Comparison of ENCODE assay signal across 9 mouse cellular contexts in genomic region chr9:51727960-51728359, GRCm38 (mm10). TPM values are rescaled to one million over a fixed set of nuclear protein-coding genes. Genes with fewer than 3 reads are reported as not detected.
DNase-seq lines count a peak whose midpoint lies in the region; ATAC-seq lines count a peak whose summit lies in the region.
"Had no signal": no experiment of that assay in that cellular context is flagged by ENCODE, and none has a peak within 500 bp of the region (broad histone marks: within the 10 kb centered on the region; RNA-seq: fewer than 3 reads in every experiment).

No protein-coding gene starts in this region.

- H3K36me3 ChIP-seq in forebrain, embryonic 13.5 days (ENCODE audit: poor library complexity, severe bottlenecking): no peaks in the 10 kb centered on the region
- H3K36me3 ChIP-seq: liver, embryonic 13.5 days had no signal

- H3K9me3 ChIP-seq in forebrain, embryonic 13.5 days (replicated peaks): no peaks in the 10 kb centered on the region
- H3K9me3 ChIP-seq: liver, embryonic 13.5 days had no signal

- no peak overlapping the region for H3K27ac ChIP-seq in forebrain, embryonic 13.5 days
- H3K27ac ChIP-seq: liver, embryonic 13.5 days had no signal

- H3K9ac ChIP-seq in forebrain, embryonic 13.5 days: no peak overlapping the region
- H3K9ac ChIP-seq: liver, embryonic 13.5 days had no signal

- H3K4me1 ChIP-seq in forebrain, embryonic 13.5 days: no peaks in the 10 kb centered on the region
- H3K4me1 ChIP-seq: liver, embryonic 13.5 days had no signal

- 61% methylated on average over 6 of the region's 6 CpGs for WGBS in forebrain, embryonic 13.5 days

- H3K4me2 ChIP-seq in forebrain, embryonic 13.5 days: no peak overlapping the region
- H3K4me2 ChIP-seq: liver, embryonic 13.5 days had no signal

- peak; percentile 39 to 55 for DNase-seq in cerebellum, postnatal 10 days
- no peak for DNase-seq in cerebellum, adult 8-10 months
- peak; percentile 71 for DNase-seq in ovary, adult 18-20 months (ENCODE audit: low spot score)
- no peak for DNase-seq in ovary, postnatal 10 days (ENCODE audit: low spot score)
- peak; percentile 84 for DNase-seq in lung, postnatal 10 days
- peak; percentile 73 to 74 for DNase-seq in urinary bladder, postnatal 36 days (ENCODE audit: low spot score in 2 of 2)
- DNase-seq: liver, embryonic 13.5 days had no signal

- no peak for ATAC-seq in forebrain, embryonic 13.5 days
- no peak for ATAC-seq in megakaryocyte-erythroid progenitor cell, adult 5-6 weeks (replicated peaks; ENCODE audit: low FRiP score, low TSS enrichment, poor library complexity, severe bottlenecking)

- H3K27me3 ChIP-seq in forebrain, embryonic 13.5 days: no peaks in the 10 kb centered on the region
- H3K27me3 ChIP-seq: liver, embryonic 13.5 days had no signal

- H3K4me3 ChIP-seq in forebrain, embryonic 13.5 days: no peak overlapping the region
- H3K4me3 ChIP-seq: liver, embryonic 13.5 days had no signal

RNA-seq across cellular contexts. Expression of gene Arhgap20, which starts 37.2 kb away (rescaled TPM):
- 6.2 and 6.3 TPM in 2 replicates for polyA plus RNA-seq in forebrain, embryonic 13.5 days (2015; fragmentation: Nextera tagmentation; extraction: Ambion mirVana)
- 0.37 TPM in 1 of 2 replicates, not detected in the other for total RNA-seq in megakaryocyte-erythroid progenitor cell, adult 5-6 weeks (2014; fragmentation: Nextera tagmentation)
- not detected in 2 replicates for total RNA-seq in megakaryocyte-erythroid progenitor cell, adult 5-6 weeks (2017)

Comparison
In these comparisons a context has a peak if more than half of its experiments do, and no peak if none do; other contexts are left out.
1. DNase-seq: peak in cerebellum, postnatal 10 days (2 of 2), ovary, adult 18-20 months (single experiment), lung, postnatal 10 days (single experiment) and urinary bladder, postnatal 36 days (2 of 2); none in cerebellum, adult 8-10 months (single experiment) and ovary, postnatal 10 days (single experiment).